Comparison of ENCODE assay signal across 8 mouse cellular contexts in genomic region chr6:126739326-126740210, GRCm38 (mm10). TPM values are rescaled to one million over a fixed set of nuclear protein-coding genes. Genes with fewer than 3 reads are reported as not detected.
DNase-seq lines count a peak whose midpoint lies in the region; ATAC-seq and TF ChIP-seq lines count a peak whose summit lies in the region.

No protein-coding gene starts in this region.

- no peak for TF ChIP-seq CTCF in testis, adult 2 months (IDR thresholded peaks at IDR 0.05; ENCODE audit: control insufficient read depth, insufficient read depth, insufficient replicate concordance, low read depth, low read length)

- 1% methylated on average over 67 of the region's 67 CpGs for WGBS in hindbrain, embryonic 10.5 days
- WGBS in neural tube, embryonic 13.5 days = 1% methylated on average over 67 of the region's 67 CpGs

- TF ChIP-seq POLR2A in testis, adult 2 months (IDR thresholded peaks at IDR 0.05; ENCODE audit: control insufficient read depth, low read depth, low read length) = no peak

- peak overlapping the region; percentile 74 for H3K9ac ChIP-seq in neural tube, embryonic 13.5 days

- H3K36me3 ChIP-seq in testis, adult 2 months (ENCODE audit: control insufficient read depth, insufficient read depth, low read length) = no peaks in the 10 kb centered on the region
- no peaks in the 10 kb centered on the region for H3K36me3 ChIP-seq in hindbrain, embryonic 10.5 days
- 0 out of 2 replicates have a peak, but pooled peaks cover 4% of the 10 kb centered on the region for H3K36me3 ChIP-seq in neural tube, embryonic 13.5 days

- peak; percentile 36 for DNase-seq in adrenal gland, postnatal 14 days
- no peak for DNase-seq in adrenal gland, adult (ENCODE audit: inconsistent age in 2 of 2, low spot score in 1 of 2)
- DNase-seq in testis, postnatal 14 days (ENCODE audit: low spot score) = no peak
- peak; percentile 49 for DNase-seq in hindbrain, embryonic 10.5 days (ENCODE audit: low spot score)
- peak; percentile 18 for DNase-seq in left cerebral cortex, postnatal 4 days
- no peak for DNase-seq in urinary bladder, postnatal 10 days (ENCODE audit: low spot score)

- peaks cover 6% of the 10 kb centered on the region; the same call in 1 of the 2 replicates for H3K4me1 ChIP-seq in testis, adult 2 months (ENCODE audit: control insufficient read depth, insufficient read depth, low read length)
- peaks cover 20% of the 10 kb centered on the region for H3K4me1 ChIP-seq in hindbrain, embryonic 10.5 days (replicated peaks)
- H3K4me1 ChIP-seq in neural tube, embryonic 13.5 days (replicated peaks) = peaks cover 44% of the 10 kb centered on the region

- peak overlapping the region; percentile 9; the same call in 1 of the 2 replicates for H3K4me3 ChIP-seq in testis, adult 2 months (ENCODE audit: control insufficient read depth, low read depth, low read length)
- H3K4me3 ChIP-seq in hindbrain, embryonic 10.5 days = peak overlapping the region; percentile 69
- H3K4me3 ChIP-seq in neural tube, embryonic 13.5 days = peak overlapping the region; percentile 58

- no peak overlapping the region for H3K27ac ChIP-seq in testis, adult 2 months (ENCODE audit: control insufficient read depth, insufficient read depth, low read depth, low read length)
- peak overlapping the region; percentile 83 for H3K27ac ChIP-seq in hindbrain, embryonic 10.5 days
- peak overlapping the region; percentile 75 for H3K27ac ChIP-seq in neural tube, embryonic 13.5 days (replicated peaks)

- H3K27me3 ChIP-seq in testis, adult 2 months (ENCODE audit: control insufficient read depth, insufficient read depth, low read length) = no peaks in the 10 kb centered on the region; the same call in 1 of the 2 replicates
- H3K27me3 ChIP-seq in hindbrain, embryonic 10.5 days (ENCODE audit: insufficient read depth, poor library complexity, severe bottlenecking) = peaks cover 56% of the 10 kb centered on the region
- H3K27me3 ChIP-seq in neural tube, embryonic 13.5 days = peaks cover 34% of the 10 kb centered on the region

- H3K9me3 ChIP-seq in hindbrain, embryonic 10.5 days = no peaks in the 10 kb centered on the region
- H3K9me3 ChIP-seq in neural tube, embryonic 13.5 days = no peaks in the 10 kb centered on the region

- ATAC-seq in neural tube, embryonic 13.5 days (ENCODE audit: low read depth) = peak; percentile 37

- peak overlapping the region; percentile 83 for H3K4me2 ChIP-seq in neural tube, embryonic 13.5 days

- intact Hi-C loops in left cerebral cortex, postnatal 4 days (cut with DNase I) = no loop called here

RNA-seq across cellular contexts. Expression of gene Kcna6, which starts 0.9 kb away (rescaled TPM):
- total RNA-seq in adrenal gland, postnatal 14 days (2021) = 2.3 and 3.9 TPM in 2 replicates
- polyA plus RNA-seq in testis, adult 2 months (2012; rRNA removed) = 0.25 and 0.31 TPM in 2 replicates
- polyA plus RNA-seq in hindbrain, embryonic 10.5 days (2016; fragmentation: Nextera tagmentation; extraction: Ambion mirVana) = 5.7 and 6.7 TPM in 2 replicates
- total RNA-seq in left cerebral cortex, postnatal 4 days (2021) = 10 to 100 TPM; 59.1 to 60.9 TPM
- polyA plus RNA-seq in neural tube, embryonic 13.5 days (2015; fragmentation: Nextera tagmentation; extraction: Ambion mirVana) = 19.9 and 26.1 TPM in 2 replicates

Comparison
In these comparisons a context has a peak if more than half of its experiments do, and no peak if none do; other contexts are left out.
1. DNase-seq: peak in adrenal gland, postnatal 14 days (single experiment), hindbrain, embryonic 10.5 days (single experiment) and left cerebral cortex, postnatal 4 days (single experiment); none in adrenal gland, adult (0 of 2), testis, postnatal 14 days (single experiment) and urinary bladder, postnatal 10 days (single experiment).
2. H3K4me3 ChIP-seq: peak in every context shown above with its lines; median percentile 69 in hindbrain, embryonic 10.5 days; 58 in neural tube, embryonic 13.5 days; 9 in testis, adult 2 months.